Mouse (Mus musculus) mesoderm, embryonic 11.5 days (tissue): ENCODE data around the gene Sncb.

Experiments
- DNase-seq: peaks from one replicate; pipeline ENCODE4 v3.0.0-alpha.2; 2012; ENCODE audit warnings: low read depth, low spot score

The Sncb gene

GRCm38 (mm10) chr13:54783235-54783634, 16.8 kb upstream of the Sncb start:
- no peak for DNase-seq

- DNase-seq, result no peak
Observed at GRCm38 (mm10) chr13:54781086-54781485, 14.7 kb upstream of the Sncb start.

GRCm38 (mm10) chr13:54780592-54780991, 14.2 kb upstream of the Sncb start:
- no peak for DNase-seq

GRCm38 (mm10) chr13:54767012-54767411, 617 bp upstream of the Sncb start:
- no peak for DNase-seq

GRCm38 (mm10) chr13:54765281-54766191, 859 bp downstream of the Sncb start:
- DNase-seq, result no peak

GRCm38 (mm10) chr13:54760906-54761305, 5.5 kb downstream of the Sncb start:
- no peak for DNase-seq

- peak; percentile 62 for DNase-seq
Observed at GRCm38 (mm10) chr13:54760164-54760795, 6.1 kb downstream of the Sncb start.

- no peak for DNase-seq
Observed at GRCm38 (mm10) chr13:54759496-54759895, 6.9 kb downstream of the Sncb start.

- no peak for DNase-seq
Observed at GRCm38 (mm10) chr13:54758756-54759470, 7.5 kb downstream of the Sncb start.

- peak; percentile 95 for DNase-seq
Observed at GRCm38 (mm10) chr13:54758045-54758755, 8.2 kb downstream of the Sncb start.

GRCm38 (mm10) chr13:54757093-54757830, 9.1 kb downstream of the Sncb start:
- no peak for DNase-seq

GRCm38 (mm10) chr13:54756156-54756712, 10.2 kb downstream of the Sncb start:
- DNase-seq, result no peak

- DNase-seq, result no peak
Observed at GRCm38 (mm10) chr13:54755201-54755830, 11.1 kb downstream of the Sncb start.

- no peak for DNase-seq
Observed at GRCm38 (mm10) chr13:54754169-54755080, 12.0 kb downstream of the Sncb start.

- DNase-seq, result no peak
Observed at GRCm38 (mm10) chr13:54753733-54754132, 12.7 kb downstream of the Sncb start.

- no peak for DNase-seq
Observed at GRCm38 (mm10) chr13:54752656-54753055, 13.7 kb downstream of the Sncb start.

GRCm38 (mm10) chr13:54750699-54751098, 15.7 kb downstream of the Sncb start:
- DNase-seq, result peak; percentile 63

GRCm38 (mm10) chr13:54749864-54750411, 16.5 kb downstream of the Sncb start, which contains the start of gene Gprin1:
TSS of gene Gprin1 (minus strand) at chr13:54749874.
- peak; percentile 63 for DNase-seq
